Mouse (Mus musculus) thymus, adult 18-20 months (tissue): ENCODE results near the gene Klf13.

Experiments
- DNase-seq, 2 experiments: peaks; one replicate each; pipeline ENCODE4 v3.0.0; 2022; ENCODE audit warnings: mixed read lengths in 2 of 2

The Klf13 gene

DNA sequence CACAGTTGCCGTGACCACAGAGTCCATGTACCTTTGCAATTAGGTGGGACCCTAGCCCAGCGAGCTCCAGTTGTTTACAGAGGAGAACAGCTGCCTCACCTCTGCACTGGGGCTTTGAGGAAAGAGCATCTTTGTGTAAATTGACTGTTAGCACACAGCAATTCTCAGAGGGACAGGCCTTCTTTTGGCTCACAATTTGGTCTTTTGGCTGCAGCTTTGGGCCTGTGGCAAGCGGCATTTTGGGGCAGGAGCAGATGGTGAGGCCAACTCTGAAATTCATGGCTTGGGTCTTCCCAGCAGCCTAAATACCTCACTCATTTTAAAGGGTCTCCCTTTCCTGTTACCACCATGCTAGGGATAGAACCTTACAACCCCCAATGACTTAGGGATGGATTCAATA is 10.5 kb upstream of the Klf13 start:
- DNase-seq = no peak

- DNase-seq = no peak
Measured at GRCm38 (mm10) chr7:63947514-63948487, 9.1 kb upstream of the Klf13 start.

DNA sequence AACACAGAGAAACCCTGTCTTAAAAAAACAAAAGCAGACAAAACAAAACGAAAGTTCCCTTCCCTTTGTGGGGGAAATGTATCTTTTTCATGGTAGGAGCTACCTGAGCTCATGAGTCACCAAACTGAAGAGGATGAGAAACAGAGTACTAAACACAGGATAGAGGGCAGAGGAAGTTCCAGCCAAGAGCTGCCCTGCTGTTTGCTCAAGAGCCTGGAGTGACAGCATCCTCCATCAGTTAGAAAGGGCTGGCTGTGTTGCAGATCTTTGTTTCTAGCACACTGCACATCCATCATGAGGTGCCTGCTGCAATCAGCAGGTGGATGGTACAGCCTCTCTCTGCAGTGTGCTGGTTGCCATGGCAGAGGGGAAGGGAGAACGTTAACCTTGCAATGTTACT is 5.2 kb upstream of the Klf13 start:
- DNase-seq = no peak

DNA sequence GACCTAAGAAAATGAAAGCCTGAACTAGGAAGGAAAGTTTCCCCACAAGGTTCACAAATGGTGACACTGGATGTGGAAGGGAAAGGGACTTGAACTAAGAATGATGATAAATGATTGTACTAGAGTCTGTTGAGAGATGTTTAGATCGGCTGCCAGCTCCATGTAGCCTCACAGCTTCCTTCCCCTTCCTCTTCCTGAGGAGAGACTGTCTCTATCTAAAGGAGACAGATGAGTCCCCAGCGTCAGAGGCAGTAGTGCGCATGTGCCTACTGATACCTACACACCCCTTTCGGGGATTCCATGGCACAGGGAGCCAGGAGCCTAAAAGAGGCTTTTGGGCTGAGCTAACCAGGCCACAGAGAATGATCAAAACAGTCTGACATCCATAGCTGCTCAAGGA is 2.8 kb upstream of the Klf13 start:
- no peak for DNase-seq

- no peak for DNase-seq
Measured at GRCm38 (mm10) chr7:63941050-63941449, 2.3 kb upstream of the Klf13 start.

- no peak for DNase-seq
Measured at GRCm38 (mm10) chr7:63940321-63940720, 1.6 kb upstream of the Klf13 start.

DNA sequence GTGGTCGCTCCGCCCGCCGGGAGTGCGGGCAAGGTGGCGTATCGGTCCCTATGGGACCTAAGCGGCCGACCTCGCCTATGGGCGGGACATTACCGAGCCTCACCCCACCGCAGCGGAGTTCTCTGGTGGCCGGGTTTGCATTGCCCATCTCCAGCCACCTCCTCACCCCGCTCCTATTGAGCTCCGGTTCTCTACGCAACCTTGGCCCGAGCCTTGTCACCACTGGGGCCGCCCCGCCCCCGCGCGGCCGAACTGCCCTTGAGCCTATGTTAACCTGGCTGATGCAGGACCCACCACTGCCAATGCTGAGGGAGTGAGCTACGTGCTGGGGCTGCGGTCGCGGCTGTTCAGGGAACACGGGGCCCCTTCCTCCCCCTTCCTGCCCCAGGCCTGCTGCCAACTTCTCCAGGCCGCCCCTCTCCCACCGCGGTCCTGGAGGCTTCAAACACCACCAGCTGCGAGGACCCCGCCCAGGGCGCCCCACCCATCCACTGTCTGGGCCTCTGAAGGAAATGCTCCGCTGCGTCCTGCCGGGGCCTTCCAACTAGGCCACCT is 759 bp upstream of the Klf13 start:
- peak; percentile 89 to 95 for DNase-seq

DNA sequence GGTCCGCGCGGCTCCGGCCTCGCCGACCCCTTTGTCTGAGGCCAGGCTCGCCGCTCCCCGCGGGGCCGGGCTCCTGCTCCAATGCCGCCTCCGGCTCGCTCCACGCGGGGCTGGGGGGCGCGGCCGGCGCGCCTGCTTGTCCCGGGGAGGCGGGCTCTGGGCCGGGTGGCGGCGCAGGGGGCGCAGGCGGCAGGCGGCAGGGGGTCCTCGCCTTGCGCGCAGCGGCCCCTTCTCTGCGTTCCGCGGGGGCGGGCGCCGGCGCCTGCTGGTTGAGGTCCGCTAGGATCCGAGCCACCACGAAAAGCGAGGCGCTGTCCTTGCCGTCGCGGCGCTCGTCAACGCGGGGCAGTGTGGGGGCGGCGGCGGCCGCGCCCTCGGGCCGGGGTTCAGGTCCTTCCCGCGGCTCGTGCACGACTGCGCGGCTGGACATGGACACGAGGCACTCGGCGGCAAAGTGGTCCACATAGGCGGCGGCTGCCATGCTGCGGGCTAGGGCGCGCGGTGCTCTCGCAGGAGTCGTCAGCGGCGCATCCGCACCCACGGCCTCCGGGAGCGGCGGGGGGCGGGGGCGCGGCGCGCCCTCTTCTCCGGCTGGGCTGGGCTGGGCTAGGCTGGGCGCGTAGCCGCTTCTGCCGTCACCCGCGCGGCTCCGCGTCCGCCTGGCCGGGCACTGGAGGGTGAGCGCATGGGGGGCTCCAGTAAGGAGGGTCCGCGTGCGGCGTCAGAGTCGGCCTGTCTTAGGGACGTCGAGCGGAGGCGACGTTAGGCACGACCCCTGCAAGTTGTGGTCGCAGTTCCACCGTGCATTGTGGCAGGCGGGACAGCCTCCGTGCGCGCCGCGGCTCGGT is 425 bp downstream of the Klf13 start:
- peak in 1 of 2 experiments; percentile 61 for DNase-seq

DNA sequence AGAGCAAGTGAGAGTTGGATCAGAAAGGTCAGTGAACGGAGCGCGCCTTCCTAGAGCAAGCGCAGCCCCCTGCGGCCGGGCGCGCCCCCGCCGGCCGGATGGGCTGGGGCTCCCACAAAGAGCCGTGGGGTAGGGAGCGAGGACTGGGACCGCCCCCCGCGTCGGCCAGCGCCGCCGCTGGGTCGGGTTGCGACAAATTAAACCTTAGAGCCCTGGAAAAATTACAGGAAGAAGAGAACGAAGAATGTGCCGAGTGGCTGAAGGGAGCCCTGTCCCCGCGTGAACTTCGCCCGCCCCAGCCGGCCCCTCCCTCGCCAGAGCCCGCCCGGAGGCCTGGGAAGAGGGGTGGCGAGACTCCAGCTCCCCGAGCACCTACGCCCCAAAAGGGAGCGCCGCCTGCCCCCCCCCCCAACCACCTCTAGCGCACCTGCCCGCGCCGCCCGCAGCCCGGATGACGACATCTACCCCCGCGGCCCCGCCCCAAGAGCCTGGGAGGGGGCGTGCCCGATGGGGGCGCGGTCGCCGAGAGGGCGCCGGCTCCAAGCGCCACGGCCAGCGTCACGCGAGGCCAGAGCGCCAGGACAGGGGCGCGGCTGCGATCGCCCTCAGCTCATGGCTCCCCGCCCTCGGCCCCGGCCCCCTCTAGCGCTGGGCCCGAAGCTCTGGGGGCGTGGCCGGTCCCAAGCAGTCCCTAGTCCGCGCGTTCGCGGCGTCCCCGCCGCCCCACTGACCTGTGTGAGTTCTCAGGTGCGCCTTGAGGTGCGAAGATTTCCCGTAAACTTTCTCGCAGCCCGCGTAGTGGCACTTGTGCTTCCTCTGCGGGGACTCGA is 1.3 kb downstream of the Klf13 start:
- peak; percentile 79 to 83 for DNase-seq

DNA sequence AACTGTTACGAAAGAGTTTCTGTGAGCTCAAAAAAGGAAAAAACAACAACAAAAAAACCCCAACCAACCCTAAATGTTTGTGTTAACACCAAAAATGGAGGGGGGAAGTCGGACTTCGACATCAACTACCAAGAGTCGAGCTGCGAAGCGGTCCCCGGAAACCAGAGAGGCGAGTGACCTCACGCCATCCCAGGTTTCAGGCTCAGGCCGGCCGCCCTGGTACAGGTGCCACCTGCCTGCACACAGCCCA is 1.8 kb downstream of the Klf13 start:
- no peak for DNase-seq

- DNase-seq = peak; percentile 73 to 82
Measured at GRCm38 (mm10) chr7:63936188-63936985, 2.3 kb downstream of the Klf13 start.

DNA sequence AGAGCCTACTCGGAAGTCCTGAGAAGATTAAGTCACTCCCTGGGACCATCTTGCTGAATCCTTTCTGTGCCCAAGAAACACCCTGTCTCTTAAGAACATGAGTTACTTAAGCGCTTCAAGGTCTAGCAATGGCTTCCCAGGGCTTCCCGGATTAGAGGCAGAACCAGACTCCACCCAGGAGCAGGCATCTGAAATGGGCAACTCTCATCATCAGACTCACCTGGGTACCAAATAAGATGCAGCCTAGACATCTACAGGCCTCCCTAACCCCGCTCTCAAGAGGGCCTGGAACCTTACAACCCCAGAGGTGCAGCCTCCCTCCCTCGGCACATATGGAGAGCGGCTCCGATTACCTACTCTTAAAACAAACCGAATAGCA is 2.9 kb downstream of the Klf13 start:
- no peak for DNase-seq

GRCm38 (mm10) chr7:63934530-63934929 is 4.2 kb downstream of the Klf13 start:
- no peak for DNase-seq

DNA sequence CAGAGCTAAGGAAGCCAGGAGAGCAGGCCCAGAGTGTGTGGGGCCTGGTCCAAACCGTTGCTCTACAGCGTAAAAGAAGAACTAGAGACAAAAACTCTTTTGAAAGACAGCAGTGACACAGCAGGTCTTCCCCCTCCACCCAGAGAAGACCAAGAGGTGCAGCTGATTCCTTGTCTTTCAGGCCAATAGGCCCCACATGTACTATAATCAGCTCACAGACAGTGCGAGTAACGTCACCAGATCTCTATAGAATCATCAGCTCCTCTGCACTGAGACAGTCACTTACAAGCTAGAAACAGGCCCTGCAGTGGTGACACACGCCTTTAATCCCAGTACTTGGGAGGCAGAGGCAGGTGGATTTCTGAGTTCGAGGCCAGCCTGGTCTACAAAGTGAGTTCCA is 4.8 kb downstream of the Klf13 start:
- no peak for DNase-seq

- no peak for DNase-seq
Measured at GRCm38 (mm10) chr7:63932461-63932860, 6.3 kb downstream of the Klf13 start.

GRCm38 (mm10) chr7:63930766-63931165 is 7.9 kb downstream of the Klf13 start:
- no peak for DNase-seq

GRCm38 (mm10) chr7:63930132-63930531 is 8.6 kb downstream of the Klf13 start:
- DNase-seq = peak in 1 of 2 experiments; percentile 57

- no peak for DNase-seq
Measured at GRCm38 (mm10) chr7:63929080-63929479, 9.6 kb downstream of the Klf13 start.

DNA sequence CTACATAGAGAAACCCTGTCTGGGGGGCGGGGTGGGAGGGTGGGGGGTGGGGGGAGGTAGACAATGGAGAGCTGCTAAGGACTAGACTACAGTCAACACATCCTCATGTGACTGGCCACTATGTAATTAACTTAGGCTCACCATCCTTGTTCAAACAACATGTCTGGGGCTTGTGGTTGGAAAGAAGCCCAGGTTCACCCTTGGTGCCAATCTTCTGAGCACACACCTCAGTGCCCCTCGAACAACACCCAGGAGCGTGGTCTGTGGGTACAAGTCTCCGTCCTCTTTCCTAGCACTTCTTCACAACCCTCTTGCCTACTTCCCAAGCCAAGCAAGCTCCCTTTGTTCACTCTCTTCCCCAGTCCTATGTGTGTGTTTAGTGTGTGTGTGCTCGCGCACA is 11.6 kb downstream of the Klf13 start:
- no peak for DNase-seq

- no peak for DNase-seq
Measured at GRCm38 (mm10) chr7:63926492-63926891, 12.2 kb downstream of the Klf13 start.

GRCm38 (mm10) chr7:63925413-63926360 is 13.0 kb downstream of the Klf13 start:
- DNase-seq = peak; percentile 66 to 78
